Mouse (Mus musculus): Measurements from ENCODE around the gene Krt86. TPM values are rescaled to one million over a fixed set of nuclear protein-coding genes. Genes with fewer than 3 reads are reported as not detected.

The Krt86 gene
- polyA plus RNA-seq (2012; rRNA removed), result not detected in 2 replicates

- TF ChIP-seq CTCF (IDR thresholded peaks at IDR 0.05; ENCODE audit: borderline replicate concordance, insufficient read depth, low read depth, low read length), result no peak
- TF ChIP-seq POLR2A (IDR thresholded peaks at IDR 0.05; ENCODE audit: borderline replicate concordance, insufficient read depth, low read length), result no peak
- 46% methylated on average over 10 of the region's 10 CpGs for WGBS
- H3K27me3 ChIP-seq (ENCODE audit: control insufficient read depth, insufficient read depth, low read length), result no peaks in the 10 kb centered on the region
- H3K4me3 ChIP-seq (replicated peaks; ENCODE audit: insufficient read depth, low read depth, low read length), result no peak within 1 kb of the TSS
- no peaks in the 10 kb centered on the region for H3K4me1 ChIP-seq (ENCODE audit: control insufficient read depth, insufficient read depth, low read length)
- no peak for DNase-seq
- no peak within 1 kb of the TSS for H3K27ac ChIP-seq (ENCODE audit: insufficient read depth, low read length)
These were observed at the start of gene Krt86 for GRCm38 (mm10) chr15:101472952-101473528. Gene Krt86, plus strand, starts transcription at chr15:101473478.

DNA sequence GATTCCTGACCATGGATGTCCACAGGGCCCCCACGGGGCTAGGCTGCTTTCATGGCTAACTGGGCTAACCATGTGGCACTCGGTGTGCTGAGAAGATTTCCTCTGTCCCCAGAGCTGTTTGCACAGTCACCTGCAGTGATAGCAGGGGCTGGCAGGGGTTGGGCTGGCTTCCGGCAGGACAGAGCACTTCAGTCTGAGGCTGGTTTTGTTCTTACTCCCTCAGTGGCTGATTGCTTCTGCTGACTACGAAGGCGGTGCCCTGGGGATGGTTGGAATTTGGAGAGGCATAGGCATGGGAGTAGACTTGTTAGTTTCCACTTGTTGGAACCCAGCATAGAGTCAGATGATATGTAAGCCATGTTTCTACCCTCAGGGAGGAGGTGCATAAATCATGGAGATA, 48.4 kb upstream of the Krt86 start:
- DNase-seq, result no peak
- TF ChIP-seq POLR2A (IDR thresholded peaks at IDR 0.05; ENCODE audit: borderline replicate concordance, insufficient read depth, low read length) (no peak), CTCF (IDR thresholded peaks at IDR 0.05; ENCODE audit: borderline replicate concordance, insufficient read depth, low read depth, low read length) (no peak)
- H3K27me3 ChIP-seq (ENCODE audit: control insufficient read depth, insufficient read depth, low read length), result no peaks in the 10 kb centered on the region; the same call in 1 of the 2 replicates
- H3K4me3 ChIP-seq (replicated peaks; ENCODE audit: insufficient read depth, low read depth, low read length), result no peak overlapping the region
- WGBS, result 37% methylated on average over 5 of the region's 5 CpGs
- H3K4me1 ChIP-seq (ENCODE audit: control insufficient read depth, insufficient read depth, low read length), result no peaks in the 10 kb centered on the region
- H3K27ac ChIP-seq (ENCODE audit: insufficient read depth, low read length), result no peak overlapping the region

GRCm38 (mm10) chr15:101436611-101437010, 36.7 kb upstream of the Krt86 start:
- H3K4me1 ChIP-seq (ENCODE audit: control insufficient read depth, insufficient read depth, low read length), result no peaks in the 10 kb centered on the region
- no peak overlapping the region for H3K27ac ChIP-seq (ENCODE audit: insufficient read depth, low read length)
- no peaks in the 10 kb centered on the region for H3K27me3 ChIP-seq (ENCODE audit: control insufficient read depth, insufficient read depth, low read length)
- WGBS, result 90% methylated on average over 7 of the region's 7 CpGs
- DNase-seq, result no peak
- no peak overlapping the region for H3K4me3 ChIP-seq (replicated peaks; ENCODE audit: insufficient read depth, low read depth, low read length)
- TF ChIP-seq CTCF (IDR thresholded peaks at IDR 0.05; ENCODE audit: borderline replicate concordance, insufficient read depth, low read depth, low read length), result no peak
- TF ChIP-seq POLR2A (IDR thresholded peaks at IDR 0.05; ENCODE audit: borderline replicate concordance, insufficient read depth, low read length), result no peak

GRCm38 (mm10) chr15:101438555-101438954, 34.7 kb upstream of the Krt86 start, which contains the start of gene Krt87:
Gene Krt87, minus strand, starts transcription at chr15:101438804.
- TF ChIP-seq CTCF (IDR thresholded peaks at IDR 0.05; ENCODE audit: borderline replicate concordance, insufficient read depth, low read depth, low read length) (no peak), POLR2A (IDR thresholded peaks at IDR 0.05; ENCODE audit: borderline replicate concordance, insufficient read depth, low read length) (no peak)
- H3K27me3 ChIP-seq (ENCODE audit: control insufficient read depth, insufficient read depth, low read length), result no peaks in the 10 kb centered on the region
- no peak within 1 kb of the TSS for H3K27ac ChIP-seq (ENCODE audit: insufficient read depth, low read length)
- H3K4me1 ChIP-seq (ENCODE audit: control insufficient read depth, insufficient read depth, low read length), result no peaks in the 10 kb centered on the region; the same call in 1 of the 2 replicates
- no peak for DNase-seq
- no peak within 1 kb of the TSS for H3K4me3 ChIP-seq (replicated peaks; ENCODE audit: insufficient read depth, low read depth, low read length)
- WGBS, result 3% methylated on average over 34 of the region's 34 CpGs

DNA sequence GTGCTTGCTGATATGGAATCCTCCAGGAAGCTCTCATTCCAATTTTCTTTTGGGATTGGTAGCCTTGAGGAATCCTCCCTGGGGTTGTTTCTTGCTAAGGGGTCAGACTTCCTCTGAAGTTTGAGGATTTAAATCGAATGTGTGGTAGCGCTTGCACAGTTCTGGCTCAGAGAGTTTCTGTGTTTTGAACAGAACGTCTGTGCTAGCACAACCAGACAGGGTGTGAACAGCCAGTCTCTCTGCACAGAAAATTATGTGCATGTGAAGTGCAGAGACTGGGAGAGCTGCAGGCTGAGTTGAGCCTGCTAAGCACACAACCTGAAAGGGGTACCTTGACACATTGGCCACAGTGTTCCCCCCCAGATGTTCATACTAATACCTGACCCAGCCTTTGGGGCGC, 32.4 kb upstream of the Krt86 start:
- no peaks in the 10 kb centered on the region; the same call in 1 of the 2 replicates for H3K4me1 ChIP-seq (ENCODE audit: control insufficient read depth, insufficient read depth, low read length)
- H3K4me3 ChIP-seq (replicated peaks; ENCODE audit: insufficient read depth, low read depth, low read length), result no peak overlapping the region
- no peak overlapping the region for H3K27ac ChIP-seq (ENCODE audit: insufficient read depth, low read length)
- 80% methylated on average over 4 of the region's 4 CpGs for WGBS
- TF ChIP-seq CTCF (IDR thresholded peaks at IDR 0.05; ENCODE audit: borderline replicate concordance, insufficient read depth, low read depth, low read length) (no peak), POLR2A (IDR thresholded peaks at IDR 0.05; ENCODE audit: borderline replicate concordance, insufficient read depth, low read length) (no peak)
- no peak for DNase-seq
- no peaks in the 10 kb centered on the region for H3K27me3 ChIP-seq (ENCODE audit: control insufficient read depth, insufficient read depth, low read length)

GRCm38 (mm10) chr15:101446572-101446971, 26.7 kb upstream of the Krt86 start:
- no peak for DNase-seq
- no peak for TF ChIP-seq POLR2A (IDR thresholded peaks at IDR 0.05; ENCODE audit: borderline replicate concordance, insufficient read depth, low read length)
- TF ChIP-seq CTCF (IDR thresholded peaks at IDR 0.05; ENCODE audit: borderline replicate concordance, insufficient read depth, low read depth, low read length), result no peak
- WGBS, result 38% methylated on average over 11 of the region's 11 CpGs
- Histone ChIP-seq H3K27me3 (ENCODE audit: control insufficient read depth, insufficient read depth, low read length) (no peaks in the 10 kb centered on the region), H3K4me3 (replicated peaks; ENCODE audit: insufficient read depth, low read depth, low read length) (no peak overlapping the region), H3K27ac (ENCODE audit: insufficient read depth, low read length) (no peak overlapping the region), H3K4me1 (ENCODE audit: control insufficient read depth, insufficient read depth, low read length) (no peaks in the 10 kb centered on the region; the same call in 1 of the 2 replicates)

DNA sequence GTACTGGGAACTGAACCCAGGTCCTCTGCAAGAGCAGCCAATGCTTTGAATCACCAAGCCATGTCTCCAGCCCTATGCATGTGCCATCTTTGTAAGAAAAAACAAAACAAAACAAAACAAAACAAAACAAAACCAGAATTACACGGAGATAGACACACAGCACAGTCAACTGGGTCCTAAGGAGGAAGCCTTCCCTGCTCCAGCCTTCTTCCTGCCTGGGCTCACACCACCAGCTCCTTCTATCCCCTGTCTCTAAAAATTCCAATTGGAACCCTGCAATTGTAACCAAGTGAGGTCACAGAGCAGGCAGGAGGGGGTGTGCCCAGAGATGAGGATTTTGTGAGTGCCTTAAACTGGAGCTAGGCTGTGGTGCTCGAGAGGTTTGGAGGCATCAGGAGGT, 25.8 kb upstream of the Krt86 start, which contains the start of gene Krt88:
Krt88 (plus strand) TSS at position 301 of the 400 bp plus-strand sequence.
- no peaks in the 10 kb centered on the region for H3K27me3 ChIP-seq (ENCODE audit: control insufficient read depth, insufficient read depth, low read length)
- 62% methylated on average over 2 of the region's 2 CpGs for WGBS
- no peaks in the 10 kb centered on the region for H3K4me1 ChIP-seq (ENCODE audit: control insufficient read depth, insufficient read depth, low read length)
- no peak within 1 kb of the TSS for H3K4me3 ChIP-seq (replicated peaks; ENCODE audit: insufficient read depth, low read depth, low read length)
- no peak for DNase-seq
- TF ChIP-seq POLR2A (IDR thresholded peaks at IDR 0.05; ENCODE audit: borderline replicate concordance, insufficient read depth, low read length) (no peak), CTCF (IDR thresholded peaks at IDR 0.05; ENCODE audit: borderline replicate concordance, insufficient read depth, low read depth, low read length) (no peak)
- no peak within 1 kb of the TSS for H3K27ac ChIP-seq (ENCODE audit: insufficient read depth, low read length)

- H3K27me3 ChIP-seq (ENCODE audit: control insufficient read depth, insufficient read depth, low read length), result no peaks in the 10 kb centered on the region
- DNase-seq, result peak; percentile 79 to 82
- H3K4me3 ChIP-seq (replicated peaks; ENCODE audit: insufficient read depth, low read depth, low read length), result no peak overlapping the region
- H3K4me1 ChIP-seq (ENCODE audit: control insufficient read depth, insufficient read depth, low read length), result 0 out of 2 replicates have a peak, but pooled peaks cover under 1% of the 10 kb centered on the region
- no peak for TF ChIP-seq POLR2A (IDR thresholded peaks at IDR 0.05; ENCODE audit: borderline replicate concordance, insufficient read depth, low read length)
- TF ChIP-seq CTCF (IDR thresholded peaks at IDR 0.05; ENCODE audit: borderline replicate concordance, insufficient read depth, low read depth, low read length), result peak; percentile 75
- H3K27ac ChIP-seq (ENCODE audit: insufficient read depth, low read length), result no peak overlapping the region
- WGBS, result 9% methylated on average over 13 of the region's 13 CpGs
These were observed 20.1 kb upstream of the Krt86 start for GRCm38 (mm10) chr15:101453093-101453736.
